Mouse (Mus musculus) retina, adult 2 months (tissue): ENCODE data around the gene Cers2.

Experiments used
- DNase-seq: peaks from one replicate; pipeline ENCODE4 v3.0.0-alpha.2; 2012; ENCODE audit warnings: low read depth, low spot score

The Cers2 gene

GRCm38 (mm10) chr3:95314486-95315093 lies at the start of gene Cers2:
Cers2 (plus strand) TSS chr3:95314791.
- no peak for DNase-seq

- no peak for DNase-seq
Observed at GRCm38 (mm10) chr3:95266052-95266451, 48.5 kb upstream of the Cers2 start.

- no peak for DNase-seq
Observed at GRCm38 (mm10) chr3:95267855-95268254, 46.7 kb upstream of the Cers2 start.

- DNase-seq, result no peak
Observed at GRCm38 (mm10) chr3:95269789-95270188, 44.8 kb upstream of the Cers2 start.

- no peak for DNase-seq
Observed at GRCm38 (mm10) chr3:95270766-95271364, 43.7 kb upstream of the Cers2 start.

- no peak for DNase-seq
Observed at GRCm38 (mm10) chr3:95273471-95273870, 41.1 kb upstream of the Cers2 start.

- DNase-seq, result no peak
Observed at GRCm38 (mm10) chr3:95274453-95274852, 40.1 kb upstream of the Cers2 start.

GRCm38 (mm10) chr3:95275161-95275560 lies 39.4 kb upstream of the Cers2 start:
- no peak for DNase-seq

GRCm38 (mm10) chr3:95276428-95276934 lies 38.1 kb upstream of the Cers2 start:
- DNase-seq, result no peak

- no peak for DNase-seq
Observed at GRCm38 (mm10) chr3:95277149-95277551, 37.4 kb upstream of the Cers2 start.

- no peak for DNase-seq
Observed at GRCm38 (mm10) chr3:95280747-95281146, 33.8 kb upstream of the Cers2 start.

GRCm38 (mm10) chr3:95281216-95282126 lies 33.1 kb upstream of the Cers2 start, which contains the start of the genes Mindy1 and Prune1:
Mindy1 (plus strand) TSS chr3:95281345.
Prune1 (minus strand) TSS chr3:95282076.
- DNase-seq, result peak; percentile 95

GRCm38 (mm10) chr3:95282381-95282864 lies 32.2 kb upstream of the Cers2 start:
- no peak for DNase-seq

GRCm38 (mm10) chr3:95282865-95283588 lies 31.6 kb upstream of the Cers2 start:
- peak; percentile 50 for DNase-seq

- DNase-seq, result no peak
Observed at GRCm38 (mm10) chr3:95283589-95283941, 31.0 kb upstream of the Cers2 start.

- DNase-seq, result no peak
Observed at GRCm38 (mm10) chr3:95284062-95284461, 30.5 kb upstream of the Cers2 start.

GRCm38 (mm10) chr3:95284501-95285281 lies 29.9 kb upstream of the Cers2 start:
- DNase-seq, result no peak

GRCm38 (mm10) chr3:95285390-95285789 lies 29.2 kb upstream of the Cers2 start:
- no peak for DNase-seq

- no peak for DNase-seq
Observed at GRCm38 (mm10) chr3:95286011-95286410, 28.6 kb upstream of the Cers2 start.

- DNase-seq, result no peak
Observed at GRCm38 (mm10) chr3:95286510-95286909, 28.1 kb upstream of the Cers2 start.

- DNase-seq, result no peak
Observed at GRCm38 (mm10) chr3:95287541-95287940, 27.1 kb upstream of the Cers2 start.
